Mouse (Mus musculus): ENCODE data around the gene Sun1.

Sun1 gene

GRCm38 (mm10) chr5:139220006-139220515 is 19.6 kb downstream of the Sun1 start:
- Histone ChIP-seq H3K27me3 (ENCODE audit: control insufficient read depth, insufficient read depth, low read length, poor library complexity, severe bottlenecking) (no peaks in the 10 kb centered on the region), H3K36me3 (ENCODE audit: control insufficient read depth, insufficient read depth, low read length, poor library complexity, severe bottlenecking) (peaks cover 3% of the 10 kb centered on the region; the same call in 1 of the 2 replicates)
- DNase-seq (ENCODE audit: low read depth, low spot score): no peak

DNA sequence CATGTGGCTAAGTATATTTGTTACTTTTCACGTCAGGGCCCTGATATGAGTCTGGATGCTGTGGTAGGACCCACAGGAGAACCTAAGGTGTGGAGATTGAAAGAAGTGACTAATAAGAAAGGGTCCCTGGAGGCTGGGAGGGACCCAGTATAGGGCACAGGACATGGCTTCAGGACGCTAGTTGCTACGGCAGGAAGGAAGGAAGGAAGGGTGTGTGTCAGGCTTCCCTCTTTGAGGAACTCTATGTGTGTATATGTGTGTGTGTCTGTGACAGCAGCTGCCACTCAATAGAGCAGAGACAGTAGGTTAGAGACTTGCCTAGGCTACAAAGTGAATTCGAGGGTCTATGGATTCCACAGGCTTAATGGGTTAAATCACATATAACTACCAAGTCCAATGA is 20.2 kb downstream of the Sun1 start:
- H3K36me3 ChIP-seq (ENCODE audit: control insufficient read depth, insufficient read depth, low read length, poor library complexity, severe bottlenecking): peaks cover 3% of the 10 kb centered on the region; the same call in 1 of the 2 replicates
- no peak for DNase-seq (ENCODE audit: low read depth, low spot score)

DNA sequence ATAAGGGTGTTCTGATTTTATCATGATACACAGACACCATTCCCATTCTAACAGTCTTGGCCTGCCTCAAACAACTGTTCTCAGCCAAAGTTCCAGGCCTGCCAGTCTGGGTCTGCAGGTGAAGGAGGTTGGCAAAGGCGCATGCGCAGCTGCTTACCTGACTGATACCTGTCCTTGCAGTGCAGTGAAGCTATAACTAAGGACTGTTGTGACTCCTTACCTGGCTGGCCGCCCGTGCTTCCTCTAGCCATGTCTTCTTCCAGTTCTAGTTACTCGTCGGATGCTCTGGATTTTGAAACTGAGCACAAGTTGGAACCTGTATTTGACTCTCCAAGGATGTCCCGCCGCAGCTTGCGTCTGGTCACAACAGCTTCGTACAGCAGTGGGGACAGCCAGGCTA is 22.9 kb downstream of the Sun1 start:
- Histone ChIP-seq H3K27me3 (ENCODE audit: control insufficient read depth, insufficient read depth, low read length, poor library complexity, severe bottlenecking) (no peaks in the 10 kb centered on the region), H3K36me3 (ENCODE audit: control insufficient read depth, insufficient read depth, low read length, poor library complexity, severe bottlenecking) (peaks cover 8% of the 10 kb centered on the region)
- DNase-seq (ENCODE audit: low read depth, low spot score): no peak

More for the DNA sequence above, 20.2 kb downstream of the Sun1 start:
- no peaks in the 10 kb centered on the region for H3K27me3 ChIP-seq (ENCODE audit: control insufficient read depth, insufficient read depth, low read length, poor library complexity, severe bottlenecking)

DNA sequence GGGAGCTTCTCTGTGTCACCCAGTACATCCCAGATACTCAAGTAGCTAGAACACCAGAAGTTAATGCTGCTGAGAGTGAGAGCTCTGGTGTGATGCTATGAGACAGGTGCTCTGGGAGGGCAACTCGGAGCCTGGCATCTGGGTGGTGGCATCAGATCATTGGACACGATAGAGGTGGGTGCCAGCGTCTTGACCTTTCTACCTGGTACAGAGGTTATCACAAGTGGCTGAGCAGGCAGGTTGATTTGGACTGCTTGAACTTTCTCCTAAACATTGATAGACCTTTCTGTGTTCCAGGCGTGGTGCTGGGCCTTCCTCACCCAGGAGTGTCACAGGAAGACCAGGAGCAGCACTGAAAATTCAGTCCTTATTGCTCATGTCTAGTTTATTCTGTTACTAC is 26.8 kb downstream of the Sun1 start:
- Histone ChIP-seq H3K27me3 (ENCODE audit: control insufficient read depth, insufficient read depth, low read length, poor library complexity, severe bottlenecking) (no peaks in the 10 kb centered on the region), H3K36me3 (ENCODE audit: control insufficient read depth, insufficient read depth, low read length, poor library complexity, severe bottlenecking) (peaks cover 7% of the 10 kb centered on the region)
- no peak for DNase-seq (ENCODE audit: low read depth, low spot score)

- no peaks in the 10 kb centered on the region for H3K27me3 ChIP-seq (ENCODE audit: control insufficient read depth, insufficient read depth, low read length, poor library complexity, severe bottlenecking)
- DNase-seq (ENCODE audit: low read depth, low spot score): no peak
- H3K36me3 ChIP-seq (ENCODE audit: control insufficient read depth, insufficient read depth, low read length, poor library complexity, severe bottlenecking): peaks cover 7% of the 10 kb centered on the region
Observed at GRCm38 (mm10) chr5:139227645-139228044, 27.2 kb downstream of the Sun1 start.

GRCm38 (mm10) chr5:139228318-139228717 is 27.9 kb downstream of the Sun1 start:
- Histone ChIP-seq H3K36me3 (ENCODE audit: control insufficient read depth, insufficient read depth, low read length, poor library complexity, severe bottlenecking) (peaks cover 7% of the 10 kb centered on the region), H3K27me3 (ENCODE audit: control insufficient read depth, insufficient read depth, low read length, poor library complexity, severe bottlenecking) (no peaks in the 10 kb centered on the region)
- DNase-seq (ENCODE audit: low read depth, low spot score): no peak

- DNase-seq (ENCODE audit: low read depth, low spot score): no peak
- peaks cover 7% of the 10 kb centered on the region for H3K36me3 ChIP-seq (ENCODE audit: control insufficient read depth, insufficient read depth, low read length, poor library complexity, severe bottlenecking)
- H3K27me3 ChIP-seq (ENCODE audit: control insufficient read depth, insufficient read depth, low read length, poor library complexity, severe bottlenecking): no peaks in the 10 kb centered on the region
Observed at GRCm38 (mm10) chr5:139229716-139230115, 29.3 kb downstream of the Sun1 start.

DNA sequence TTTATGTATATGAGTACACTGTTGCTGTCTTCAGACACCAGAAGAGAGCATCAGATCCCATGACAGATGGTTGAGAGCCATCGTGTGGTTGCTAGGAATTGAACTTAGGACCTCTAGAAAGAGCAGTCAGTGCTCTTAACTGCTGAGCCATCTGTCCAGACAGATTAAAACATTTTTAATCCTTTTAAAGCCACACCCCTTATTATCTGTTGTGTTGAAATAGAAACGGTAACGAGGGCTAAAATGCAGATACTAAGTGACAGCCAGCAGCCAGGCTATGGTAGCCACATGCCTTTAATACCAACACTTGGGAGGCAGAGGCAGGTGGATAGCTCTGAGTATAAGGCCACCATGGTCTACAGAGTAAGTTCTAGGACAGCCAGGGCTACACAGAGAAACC is 31.6 kb downstream of the Sun1 start:
- Histone ChIP-seq H3K27me3 (ENCODE audit: control insufficient read depth, insufficient read depth, low read length, poor library complexity, severe bottlenecking) (no peaks in the 10 kb centered on the region), H3K36me3 (ENCODE audit: control insufficient read depth, insufficient read depth, low read length, poor library complexity, severe bottlenecking) (peaks cover 10% of the 10 kb centered on the region)
- no peak for DNase-seq (ENCODE audit: low read depth, low spot score)

GRCm38 (mm10) chr5:139234423-139234822 is 34.0 kb downstream of the Sun1 start:
- H3K36me3 ChIP-seq (ENCODE audit: control insufficient read depth, insufficient read depth, low read length, poor library complexity, severe bottlenecking): peaks cover 7% of the 10 kb centered on the region
- H3K27me3 ChIP-seq (ENCODE audit: control insufficient read depth, insufficient read depth, low read length, poor library complexity, severe bottlenecking): no peaks in the 10 kb centered on the region
- DNase-seq (ENCODE audit: low read depth, low spot score): no peak

- no peak for DNase-seq (ENCODE audit: low read depth, low spot score)
- Histone ChIP-seq H3K36me3 (ENCODE audit: control insufficient read depth, insufficient read depth, low read length, poor library complexity, severe bottlenecking) (peaks cover 7% of the 10 kb centered on the region), H3K27me3 (ENCODE audit: control insufficient read depth, insufficient read depth, low read length, poor library complexity, severe bottlenecking) (no peaks in the 10 kb centered on the region)
Observed at GRCm38 (mm10) chr5:139237436-139237835, 37.0 kb downstream of the Sun1 start.

- peaks cover 5% of the 10 kb centered on the region for H3K36me3 ChIP-seq (ENCODE audit: control insufficient read depth, insufficient read depth, low read length, poor library complexity, severe bottlenecking)
- H3K27me3 ChIP-seq (ENCODE audit: control insufficient read depth, insufficient read depth, low read length, poor library complexity, severe bottlenecking): no peaks in the 10 kb centered on the region
- no peak for DNase-seq (ENCODE audit: low read depth, low spot score)
Observed at GRCm38 (mm10) chr5:139241022-139241761, 40.8 kb downstream of the Sun1 start.

- no peak for DNase-seq (ENCODE audit: low read depth, low spot score)
- Histone ChIP-seq H3K27me3 (ENCODE audit: control insufficient read depth, insufficient read depth, low read length, poor library complexity, severe bottlenecking) (no peaks in the 10 kb centered on the region), H3K36me3 (ENCODE audit: control insufficient read depth, insufficient read depth, low read length, poor library complexity, severe bottlenecking) (peaks cover 4% of the 10 kb centered on the region)
Observed at GRCm38 (mm10) chr5:139243384-139243783, 42.9 kb downstream of the Sun1 start.

DNA sequence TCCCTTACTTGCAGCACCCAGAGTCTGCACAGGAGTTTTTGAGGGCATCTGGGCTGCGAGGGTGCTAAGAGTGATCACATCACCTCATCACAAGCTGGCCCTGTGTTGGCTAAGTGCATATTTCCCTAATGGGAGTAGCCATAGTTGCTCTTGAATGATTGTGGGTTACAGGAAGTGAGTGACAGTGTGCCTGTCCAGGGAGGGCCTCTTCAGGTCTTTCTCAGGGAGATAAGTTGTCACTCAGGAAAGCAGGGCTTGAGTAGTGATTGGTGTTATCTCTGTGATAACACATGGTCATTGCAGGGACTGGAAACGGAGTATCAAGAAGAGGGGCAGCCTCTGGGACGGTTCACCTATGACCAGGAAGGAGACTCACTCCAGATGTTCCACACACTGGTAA is 47.3 kb downstream of the Sun1 start:
- DNase-seq (ENCODE audit: low read depth, low spot score): no peak
- H3K36me3 ChIP-seq (ENCODE audit: control insufficient read depth, insufficient read depth, low read length, poor library complexity, severe bottlenecking): peaks cover 4% of the 10 kb centered on the region
- no peaks in the 10 kb centered on the region for H3K27me3 ChIP-seq (ENCODE audit: control insufficient read depth, insufficient read depth, low read length, poor library complexity, severe bottlenecking)

DNA sequence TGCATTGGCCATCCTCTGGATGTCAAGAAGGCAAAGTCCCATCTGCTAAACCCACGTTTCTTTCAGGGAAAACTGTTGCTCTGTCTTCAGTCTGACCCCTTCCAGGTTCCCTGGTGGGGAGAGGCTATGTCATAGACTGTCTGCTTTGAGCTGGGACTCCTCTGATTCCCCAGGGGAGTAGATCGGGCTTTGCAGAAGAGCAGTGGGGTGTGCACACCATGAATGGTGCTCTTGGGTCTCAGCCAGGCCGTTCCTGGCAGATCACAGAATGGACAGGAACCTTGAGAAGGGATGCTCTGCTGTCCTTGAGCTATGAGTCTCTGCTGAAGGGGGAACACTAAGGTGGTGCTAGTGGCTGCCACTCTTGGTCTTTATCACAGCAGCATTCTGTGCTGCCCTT is 48.4 kb downstream of the Sun1 start:
- peaks cover 4% of the 10 kb centered on the region for H3K36me3 ChIP-seq (ENCODE audit: control insufficient read depth, insufficient read depth, low read length, poor library complexity, severe bottlenecking)
- DNase-seq (ENCODE audit: low read depth, low spot score): no peak
- no peaks in the 10 kb centered on the region for H3K27me3 ChIP-seq (ENCODE audit: control insufficient read depth, insufficient read depth, low read length, poor library complexity, severe bottlenecking)

DNA sequence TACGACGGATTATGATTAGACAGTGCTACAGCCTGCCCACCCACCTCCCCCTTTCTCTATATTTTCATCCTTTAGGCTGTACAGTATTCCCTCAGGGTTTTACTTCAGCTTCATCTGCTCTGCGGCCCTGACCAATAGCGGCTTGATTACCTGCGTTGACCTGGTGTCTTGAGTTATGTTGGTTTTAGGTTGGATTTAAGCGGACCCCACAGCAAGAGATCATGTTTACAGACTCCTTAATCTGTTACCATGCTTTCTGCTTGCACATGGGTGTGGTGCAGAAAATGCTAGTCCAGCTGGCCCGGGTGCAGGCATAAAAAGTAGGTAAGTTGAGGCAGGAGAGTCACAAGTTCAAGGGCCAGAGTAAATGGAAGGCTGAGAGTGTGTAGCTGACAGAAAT is 50.8 kb downstream of the Sun1 start:
- DNase-seq (ENCODE audit: low read depth, low spot score): no peak
- peaks cover 3% of the 10 kb centered on the region; the same call in 1 of the 2 replicates for H3K36me3 ChIP-seq (ENCODE audit: control insufficient read depth, insufficient read depth, low read length, poor library complexity, severe bottlenecking)
- H3K27me3 ChIP-seq (ENCODE audit: control insufficient read depth, insufficient read depth, low read length, poor library complexity, severe bottlenecking): no peaks in the 10 kb centered on the region

DNA sequence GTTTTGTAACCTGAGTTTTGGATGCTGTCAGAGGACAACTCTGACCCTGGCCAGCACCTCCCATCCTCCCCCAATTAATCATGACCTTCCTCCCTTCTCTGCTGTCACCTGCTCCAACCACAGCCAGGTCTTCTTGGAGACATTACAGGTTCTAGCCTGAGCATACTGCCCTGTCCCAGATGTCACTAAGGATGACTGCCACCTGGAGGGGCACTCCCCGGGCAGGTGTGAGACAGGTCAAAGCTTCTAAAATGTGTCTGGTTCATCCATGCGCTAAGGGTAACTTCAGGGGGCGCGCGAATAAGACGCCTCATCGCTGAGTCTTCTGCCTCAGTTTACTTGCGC is 51.3 kb downstream of the Sun1 start:
- no peak for DNase-seq (ENCODE audit: low read depth, low spot score)
- Histone ChIP-seq H3K36me3 (ENCODE audit: control insufficient read depth, insufficient read depth, low read length, poor library complexity, severe bottlenecking) (peaks cover 3% of the 10 kb centered on the region; the same call in 1 of the 2 replicates), H3K27me3 (ENCODE audit: control insufficient read depth, insufficient read depth, low read length, poor library complexity, severe bottlenecking) (no peaks in the 10 kb centered on the region)
